Mouse (Mus musculus) E14TG2a.4 (cell line): ENCODE data around the gene Plcb3.

Experiments
- H3K27me3 ChIP-seq: 2 replicates; pipeline ENCODE4 v1.6.1; 2014; ENCODE audit warnings: low read length, control low read depth; ENCODE audit not compliant: insufficient read depth
- H3K36me3 ChIP-seq: 2 replicates; pipeline ENCODE4 v1.6.1; 2014; ENCODE audit warnings: low read length, control low read depth; ENCODE audit not compliant: insufficient read depth
- H3K4me1 ChIP-seq: replicated peaks from 2 replicates; pipeline ENCODE4 v1.6.1; 2014; ENCODE audit warnings: low read depth, low read length, control low read depth
- H3K4me3 ChIP-seq: replicated peaks from 2 replicates; pipeline ENCODE4 v1.5.1; 2014; ENCODE audit warnings: mild to moderate bottlenecking, low read length
- H3K9me3 ChIP-seq: 2 replicates; pipeline ENCODE4 v1.6.1; 2014; ENCODE audit warnings: low read length, control low read depth
- CTCF ChIP-seq: conservative IDR thresholded peaks from 2 replicates; pipeline ENCODE4 v1.5.1; 2014; ENCODE audit warnings: low read length
- NANOG ChIP-seq: IDR thresholded peaks from 2 replicates; pipeline ENCODE4 v1.6.1; 2014; ENCODE audit warnings: borderline replicate concordance, low read length, mixed read lengths
- POU5F1 ChIP-seq: IDR thresholded peaks from 2 replicates; pipeline ENCODE4 v1.6.1; 2014; ENCODE audit warnings: low read length, borderline replicate concordance

Plcb3 gene

GRCm38 (mm10) chr19:6909021-6909420, 67.2 kb downstream of the Plcb3 start:
- no peaks in the 10 kb centered on the region for H3K9me3 ChIP-seq
- H3K36me3 ChIP-seq: peaks cover 65% of the 10 kb centered on the region
- peak overlapping the region; percentile 86 for H3K4me3 ChIP-seq
- no peak for TF ChIP-seq NANOG
- TF ChIP-seq POU5F1: no peak
- no peak for TF ChIP-seq CTCF
- peaks cover 57% of the 10 kb centered on the region for H3K4me1 ChIP-seq
- H3K27me3 ChIP-seq: no peaks in the 10 kb centered on the region

GRCm38 (mm10) chr19:6907811-6908540, 68.3 kb downstream of the Plcb3 start:
- Histone ChIP-seq H3K9me3 (no peaks in the 10 kb centered on the region), H3K27me3 (no peaks in the 10 kb centered on the region)
- no peak for TF ChIP-seq POU5F1

GRCm38 (mm10) chr19:6907094-6907493, 69.2 kb downstream of the Plcb3 start:
- Histone ChIP-seq H3K9me3 (no peaks in the 10 kb centered on the region), H3K4me3 (no peak overlapping the region), H3K4me1 (peaks cover 37% of the 10 kb centered on the region), H3K36me3 (peaks cover 50% of the 10 kb centered on the region), H3K27me3 (no peaks in the 10 kb centered on the region)
- no peak for TF ChIP-seq CTCF
- TF ChIP-seq NANOG: no peak
- no peak for TF ChIP-seq POU5F1

More at GRCm38 (mm10) chr19:6907811-6908540, 68.3 kb downstream of the Plcb3 start:
- 0 out of 2 replicates have a peak overlapping the region, but pooled peaks have one; percentile 86 for H3K4me3 ChIP-seq
- H3K4me1 ChIP-seq: peaks cover 46% of the 10 kb centered on the region
- peaks cover 59% of the 10 kb centered on the region for H3K36me3 ChIP-seq

GRCm38 (mm10) chr19:6906199-6906598, 70.1 kb downstream of the Plcb3 start:
- TF ChIP-seq CTCF: no peak
- Histone ChIP-seq H3K4me3 (no peak overlapping the region), H3K27me3 (no peaks in the 10 kb centered on the region), H3K9me3 (no peaks in the 10 kb centered on the region), H3K4me1 (peaks cover 28% of the 10 kb centered on the region), H3K36me3 (peaks cover 41% of the 10 kb centered on the region)

GRCm38 (mm10) chr19:6905498-6906159, 70.6 kb downstream of the Plcb3 start:
- Histone ChIP-seq H3K9me3 (peaks cover 5% of the 10 kb centered on the region; the same call in 1 of the 2 replicates), H3K4me3 (no peak overlapping the region), H3K4me1 (peaks cover 24% of the 10 kb centered on the region), H3K36me3 (peaks cover 38% of the 10 kb centered on the region), H3K27me3 (no peaks in the 10 kb centered on the region)
- TF ChIP-seq NANOG (no peak), CTCF (no peak), POU5F1 (no peak)

- no peak for TF ChIP-seq NANOG
- no peak for TF ChIP-seq CTCF
- TF ChIP-seq POU5F1: no peak
- H3K4me1 ChIP-seq: peaks cover 24% of the 10 kb centered on the region
- H3K36me3 ChIP-seq: peaks cover 38% of the 10 kb centered on the region
- H3K9me3 ChIP-seq: peaks cover 12% of the 10 kb centered on the region
- H3K4me3 ChIP-seq: no peak overlapping the region
- no peaks in the 10 kb centered on the region for H3K27me3 ChIP-seq
Measured at GRCm38 (mm10) chr19:6904846-6905245, 71.4 kb downstream of the Plcb3 start.

GRCm38 (mm10) chr19:6903031-6903430, 73.2 kb downstream of the Plcb3 start:
- TF ChIP-seq CTCF (no peak), POU5F1 (no peak), NANOG (no peak)
- H3K9me3 ChIP-seq: peaks cover 30% of the 10 kb centered on the region
- H3K36me3 ChIP-seq: peaks cover 35% of the 10 kb centered on the region
- peaks cover 12% of the 10 kb centered on the region for H3K4me1 ChIP-seq
- H3K27me3 ChIP-seq: no peaks in the 10 kb centered on the region
- no peak overlapping the region for H3K4me3 ChIP-seq
